Mouse (Mus musculus): Measurements from ENCODE around the gene Tgfbr3l. TPM values are rescaled to one million over a fixed set of nuclear protein-coding genes. Genes with fewer than 3 reads are reported as not detected.

Tgfbr3l gene
- total RNA-seq (2015) (1.5 and 2.1 TPM in 2 replicates), total RNA-seq (2017) (0.44 and 2.5 TPM in 2 replicates)

GRCm38 (mm10) chr8:4247951-4248540, at the start of gene Tgfbr3l:
Gene Tgfbr3l (plus strand): TSS chr8:4248214.
- ATAC-seq (ENCODE audit: poor library complexity, severe bottlenecking): no peak

- peak; percentile 96 for ATAC-seq (ENCODE audit: poor library complexity, severe bottlenecking)
Observed at GRCm38 (mm10) chr8:4201321-4201720, 46.7 kb upstream of the Tgfbr3l start.

- ATAC-seq (ENCODE audit: poor library complexity, severe bottlenecking): no peak
Observed at GRCm38 (mm10) chr8:4205246-4206123, 42.5 kb upstream of the Tgfbr3l start.

GRCm38 (mm10) chr8:4206182-4207015, 41.6 kb upstream of the Tgfbr3l start:
- no peak for ATAC-seq (ENCODE audit: poor library complexity, severe bottlenecking)

- ATAC-seq (ENCODE audit: poor library complexity, severe bottlenecking): no peak
Observed at GRCm38 (mm10) chr8:4207016-4207350, 41.0 kb upstream of the Tgfbr3l start.

- ATAC-seq (ENCODE audit: poor library complexity, severe bottlenecking): no peak
Observed at GRCm38 (mm10) chr8:4211097-4211496, 36.9 kb upstream of the Tgfbr3l start.

GRCm38 (mm10) chr8:4212809-4213209, 35.2 kb upstream of the Tgfbr3l start:
- peak; percentile 24 for ATAC-seq (ENCODE audit: poor library complexity, severe bottlenecking)

GRCm38 (mm10) chr8:4213210-4214005, 34.6 kb upstream of the Tgfbr3l start:
- peak; percentile 26 for ATAC-seq (ENCODE audit: poor library complexity, severe bottlenecking)

GRCm38 (mm10) chr8:4214006-4214980, 33.7 kb upstream of the Tgfbr3l start:
- ATAC-seq (ENCODE audit: poor library complexity, severe bottlenecking): peak; percentile 83

GRCm38 (mm10) chr8:4216296-4216695, 31.7 kb upstream of the Tgfbr3l start:
- ATAC-seq (ENCODE audit: poor library complexity, severe bottlenecking): no peak

- no peak for ATAC-seq (ENCODE audit: poor library complexity, severe bottlenecking)
Observed at GRCm38 (mm10) chr8:4216791-4217621, 31.0 kb upstream of the Tgfbr3l start, which contains the start of gene Prr36. Gene Prr36 (minus strand): TSS chr8:4217459.

GRCm38 (mm10) chr8:4219617-4220016, 28.4 kb upstream of the Tgfbr3l start:
- no peak for ATAC-seq (ENCODE audit: poor library complexity, severe bottlenecking)

GRCm38 (mm10) chr8:4222059-4222458, 26.0 kb upstream of the Tgfbr3l start:
- ATAC-seq (ENCODE audit: poor library complexity, severe bottlenecking): no peak

- no peak for ATAC-seq (ENCODE audit: poor library complexity, severe bottlenecking)
Observed at GRCm38 (mm10) chr8:4226323-4226722, 21.7 kb upstream of the Tgfbr3l start.

- ATAC-seq (ENCODE audit: poor library complexity, severe bottlenecking): no peak
Observed at GRCm38 (mm10) chr8:4226739-4227347, 21.2 kb upstream of the Tgfbr3l start, which contains the start of gene Lrrc8e. Gene Lrrc8e (plus strand): TSS chr8:4226827.

- ATAC-seq (ENCODE audit: poor library complexity, severe bottlenecking): no peak
Observed at GRCm38 (mm10) chr8:4227919-4228318, 20.1 kb upstream of the Tgfbr3l start.

GRCm38 (mm10) chr8:4229784-4230183, 18.2 kb upstream of the Tgfbr3l start:
- no peak for ATAC-seq (ENCODE audit: poor library complexity, severe bottlenecking)
